Mouse (Mus musculus) hindlimb bud, embryonic 11.5 days (tissue): ENCODE data around the gene Cxcl1.

Source experiments
- DNase-seq: peaks from one replicate; pipeline ENCODE4 v3.0.0-alpha.2; 2012; ENCODE audit warnings: low read depth, low spot score; ENCODE audit errors: extremely low spot score

The Cxcl1 gene

GRCm38 (mm10) chr5:90884628-90885242 lies 6.3 kb upstream of the Cxcl1 start:
- no peak for DNase-seq

GRCm38 (mm10) chr5:90888661-90889060 lies 2.4 kb upstream of the Cxcl1 start:
- DNase-seq = no peak

- DNase-seq = no peak
These were observed 398 bp downstream of the Cxcl1 start for GRCm38 (mm10) chr5:90891464-90891813.

- DNase-seq = no peak
These were observed 3.2 kb downstream of the Cxcl1 start for GRCm38 (mm10) chr5:90894231-90894630.

GRCm38 (mm10) chr5:90897429-90897828 lies 6.4 kb downstream of the Cxcl1 start:
- DNase-seq = no peak

GRCm38 (mm10) chr5:90899308-90899707 lies 8.3 kb downstream of the Cxcl1 start:
- DNase-seq = no peak

GRCm38 (mm10) chr5:90900147-90900546 lies 9.1 kb downstream of the Cxcl1 start:
- no peak for DNase-seq

- DNase-seq = no peak
These were observed 9.6 kb downstream of the Cxcl1 start for GRCm38 (mm10) chr5:90900688-90901087.

- DNase-seq = no peak
These were observed 11.6 kb downstream of the Cxcl1 start for GRCm38 (mm10) chr5:90902380-90903260.

GRCm38 (mm10) chr5:90903339-90904020 lies 12.4 kb downstream of the Cxcl1 start, which contains the start of gene Cxcl2:
TSS of gene Cxcl2 (plus strand) at chr5:90903871.
- no peak for DNase-seq

- DNase-seq = no peak
These were observed 17.9 kb downstream of the Cxcl1 start for GRCm38 (mm10) chr5:90908983-90909382.

GRCm38 (mm10) chr5:90919495-90919894 lies 28.5 kb downstream of the Cxcl1 start:
- DNase-seq = no peak

- DNase-seq = no peak
These were observed 31.9 kb downstream of the Cxcl1 start for GRCm38 (mm10) chr5:90922958-90923357.

GRCm38 (mm10) chr5:90930546-90930945 lies 39.5 kb downstream of the Cxcl1 start:
- no peak for DNase-seq

GRCm38 (mm10) chr5:90930971-90931851 lies 40.2 kb downstream of the Cxcl1 start, which contains the start of gene Mthfd2l:
TSS of gene Mthfd2l (plus strand) at chr5:90931117.
- peak; percentile 77 for DNase-seq

GRCm38 (mm10) chr5:90931911-90932310 lies 40.9 kb downstream of the Cxcl1 start:
- DNase-seq = peak; percentile 44

GRCm38 (mm10) chr5:90936706-90937105 lies 45.7 kb downstream of the Cxcl1 start:
- DNase-seq = no peak
